Mouse (Mus musculus) cerebellum, adult 2 months (tissue): ENCODE measurements around the gene Mrps23.

Source experiments
- CTCF ChIP-seq: fragments of 200-500 bp; IDR thresholded peaks from 2 replicates; pipeline ENCODE4 v1.5.1; 2011; ENCODE audit warnings: low read depth, mild to moderate bottlenecking, control low read depth, low read length, moderate library complexity, borderline replicate concordance; ENCODE audit not compliant: insufficient read depth
- POLR2A ChIP-seq: fragments of 200-500 bp; IDR thresholded peaks from 2 replicates; pipeline ENCODE4 v1.6.1; 2011; ENCODE audit warnings: low read length, control low read depth, borderline replicate concordance; ENCODE audit not compliant: insufficient read depth

DNA sequence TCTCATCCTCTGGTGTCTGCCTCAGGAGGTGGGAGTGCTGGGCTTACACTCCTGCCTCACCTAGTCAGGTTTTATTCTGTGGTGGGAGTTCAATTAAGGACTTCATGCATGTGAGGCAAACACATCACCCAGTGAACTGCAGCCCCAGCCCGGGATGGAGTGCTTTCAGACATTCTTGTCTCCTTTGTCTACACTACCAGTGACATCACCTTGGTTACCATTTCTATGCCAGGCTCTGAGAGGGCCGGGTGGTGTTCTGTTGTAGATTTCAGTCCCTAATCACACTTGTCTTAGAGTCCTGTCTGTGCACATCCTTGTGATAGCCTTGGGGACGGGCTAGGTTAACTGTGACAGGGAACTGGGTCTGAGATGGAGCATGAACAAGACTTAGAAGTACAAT is 35.6 kb upstream of the Mrps23 start:
- no peak for TF ChIP-seq CTCF
- TF ChIP-seq POLR2A: no peak
